In genomic region chr11:108223613-108224232, GRCm38 (mm10) we compare ENCODE assay signal across 8 mouse cellular contexts.
DNase-seq lines count a peak whose midpoint lies in the region; ATAC-seq and TF ChIP-seq lines count a peak whose summit lies in the region.
"Had no signal": no experiment of that assay in that cellular context is flagged by ENCODE, and none has a peak within 500 bp of the region (broad histone marks: within the 10 kb centered on the region; RNA-seq: fewer than 3 reads in every experiment).

No protein-coding gene starts in this region.

- H3K36me3 ChIP-seq in heart, embryonic 14.5 days (ENCODE audit: control insufficient read depth, insufficient read depth, low read length): no peaks in the 10 kb centered on the region
- no peaks in the 10 kb centered on the region for H3K36me3 ChIP-seq in lung, embryonic 14.5 days (ENCODE audit: insufficient read depth)
- no peaks in the 10 kb centered on the region for H3K36me3 ChIP-seq in hindbrain, embryonic 16.5 days (ENCODE audit: control insufficient read depth, insufficient read depth, low read length)
- H3K36me3 ChIP-seq: limb, embryonic 13.5 days had no signal

- TF ChIP-seq CTCF in lung, embryonic 14.5 days (IDR thresholded peaks at IDR 0.05; ENCODE audit: low read depth): no peak
- TF ChIP-seq CTCF in brain, embryonic 14.5 days (IDR thresholded peaks at IDR 0.05; ENCODE audit: borderline replicate concordance, extremely low read depth, insufficient read depth, insufficient read length): no peak

- no peak for TF ChIP-seq POLR2A in brain, embryonic 14.5 days (IDR thresholded peaks at IDR 0.05; ENCODE audit: borderline replicate concordance, extremely low read depth, insufficient read depth, insufficient read length, poor library complexity, severe bottlenecking)

- H3K27ac ChIP-seq in heart, embryonic 14.5 days (replicated peaks in 1 of 2; ENCODE audit: control insufficient read depth in 1 of 2, insufficient read depth in 1 of 2, low read depth in 2 of 2, low read length in 2 of 2): peak overlapping the region; percentile 10 to 59; a peak in 3 of 4 replicates
- H3K27ac ChIP-seq in lung, embryonic 14.5 days (ENCODE audit: low read depth): no peak overlapping the region
- H3K27ac ChIP-seq in hindbrain, embryonic 16.5 days (ENCODE audit: low read depth, low read length): peak overlapping the region; percentile 49; the same call in 1 of the 2 replicates
- H3K27ac ChIP-seq: limb, embryonic 13.5 days had no signal

- H3K4me2 ChIP-seq in heart, embryonic 14.5 days (ENCODE audit: low read length): no peak overlapping the region
- H3K4me2 ChIP-seq in lung, embryonic 14.5 days: no peak overlapping the region; the same call in 1 of the 2 replicates
- H3K4me2 ChIP-seq in hindbrain, embryonic 16.5 days (ENCODE audit: low read length): no peak overlapping the region
- H3K4me2 ChIP-seq: limb, embryonic 13.5 days had no signal

- peaks cover 37 to 56% of the 10 kb centered on the region in 2 experiments for H3K4me1 ChIP-seq in heart, embryonic 14.5 days (ENCODE audit: control insufficient read depth in 2 of 2, insufficient read depth in 2 of 2, low read length in 2 of 2)
- H3K4me1 ChIP-seq in lung, embryonic 14.5 days (ENCODE audit: insufficient read depth): peaks cover 25% of the 10 kb centered on the region
- H3K4me1 ChIP-seq in hindbrain, embryonic 16.5 days (ENCODE audit: control insufficient read depth, insufficient read depth, low read depth, low read length): peaks cover 32% of the 10 kb centered on the region

- H3K27me3 ChIP-seq in heart, embryonic 14.5 days (ENCODE audit: control insufficient read depth, insufficient read depth, low read length): no peaks in the 10 kb centered on the region
- H3K27me3 ChIP-seq in lung, embryonic 14.5 days (ENCODE audit: insufficient read depth, low read length): no peaks in the 10 kb centered on the region
- no peaks in the 10 kb centered on the region for H3K27me3 ChIP-seq in hindbrain, embryonic 16.5 days (replicated peaks; ENCODE audit: control insufficient read depth, insufficient read depth, low read length)
- H3K27me3 ChIP-seq: limb, embryonic 13.5 days had no signal

- DNase-seq in heart, adult 18-20 months: no peak
- no peak for DNase-seq in lung, embryonic 14.5 days
- no peak for DNase-seq in lung, adult 18-20 months
- DNase-seq in brain, embryonic 14.5 days (ENCODE audit: low read depth): peak; percentile 37
- no peak for DNase-seq in adrenal gland, postnatal 25 days

- H3K4me3 ChIP-seq in heart, embryonic 14.5 days (ENCODE audit: control insufficient read depth in 1 of 2, insufficient read depth in 1 of 2, low read depth in 1 of 2, low read length in 2 of 2): no peak overlapping the region
- no peak overlapping the region for H3K4me3 ChIP-seq in lung, embryonic 14.5 days (ENCODE audit: low read depth, low read length)
- no peak overlapping the region for H3K4me3 ChIP-seq in hindbrain, embryonic 16.5 days (ENCODE audit: low read length)
- H3K4me3 ChIP-seq: limb, embryonic 13.5 days had no signal

- no peak for ATAC-seq in heart, embryonic 14.5 days (ENCODE audit: insufficient number of reproducible peaks, insufficient read depth, low FRiP score, low read depth)
- peak; percentile 21; the same call in 1 of the 2 replicates for ATAC-seq in lung, embryonic 14.5 days (ENCODE audit: insufficient read depth)
- peak; percentile 43; the same call in 1 of the 2 replicates for ATAC-seq in hindbrain, embryonic 16.5 days

- WGBS in heart, embryonic 14.5 days: 64% methylated on average over 13 of the region's 13 CpGs
- 38% methylated on average over 13 of the region's 13 CpGs for WGBS in lung, embryonic 14.5 days
- 46% methylated on average over 13 of the region's 13 CpGs for WGBS in hindbrain, embryonic 16.5 days

- H3K9ac ChIP-seq in heart, embryonic 14.5 days (ENCODE audit: low read length): no peak overlapping the region
- H3K9ac ChIP-seq in lung, embryonic 14.5 days: no peak overlapping the region
- no peak overlapping the region for H3K9ac ChIP-seq in hindbrain, embryonic 16.5 days (ENCODE audit: low read depth, low read length)
- H3K9ac ChIP-seq: limb, embryonic 13.5 days had no signal

- no peaks in the 10 kb centered on the region for H3K9me3 ChIP-seq in heart, embryonic 14.5 days (ENCODE audit: control insufficient read depth, low read length)
- H3K9me3 ChIP-seq in lung, embryonic 14.5 days (ENCODE audit: low read depth, low read length): no peaks in the 10 kb centered on the region
- H3K9me3 ChIP-seq in hindbrain, embryonic 16.5 days (ENCODE audit: control insufficient read depth, low read length): no peaks in the 10 kb centered on the region
- H3K9me3 ChIP-seq: limb, embryonic 13.5 days had no signal
